Mouse (Mus musculus) limb, embryonic 15.5 days (tissue): ENCODE measurements at regions not wholly inside any gene's neighbourhood (a gene's known extent, or its start where the extent isn't known, plus 50 kb on each side); places are given as distances from the start of the nearest gene placed in this dataset.

ENCODE experiments used
- ATAC-seq: fragments of 200-750 bp; cut with Nextera tagmentation; 2 replicates; pipeline ENCODE4 v1.8.0; 2017; ENCODE audit warnings: low read depth, moderate TSS enrichment; ENCODE audit not compliant: insufficient number of reproducible peaks, low FRiP score, low TSS enrichment
- H3K27ac ChIP-seq: fragments of 300-500 bp; sonication (generic); 2 replicates; pipeline ENCODE4 v1.5.1; 2015; ENCODE audit warnings: moderate library complexity, mild to moderate bottlenecking, inconsistent platforms
- H3K27me3 ChIP-seq: fragments of 300-500 bp; sonication (generic); 2 replicates; pipeline ENCODE4 v1.6.1; 2015; ENCODE audit warnings: inconsistent platforms
- H3K36me3 ChIP-seq: fragments of 300-500 bp; sonication (generic); 2 replicates; pipeline ENCODE4 v1.6.1; 2015; ENCODE audit warnings: inconsistent platforms
- H3K4me1 ChIP-seq: fragments of 300-500 bp; sonication (generic); 2 replicates; pipeline ENCODE4 v1.6.1; 2015; ENCODE audit warnings: inconsistent platforms
- H3K4me2 ChIP-seq: fragments of 300-500 bp; sonication (generic); 2 replicates; pipeline ENCODE4 v1.6.1; 2015; ENCODE audit warnings: mild to moderate bottlenecking, inconsistent platforms
- H3K4me3 ChIP-seq: fragments of 300-500 bp; sonication (generic); 2 replicates; pipeline ENCODE4 v1.5.1; 2015; ENCODE audit warnings: mild to moderate bottlenecking, inconsistent platforms
- H3K9ac ChIP-seq: fragments of 300-500 bp; sonication (generic); 2 replicates; pipeline ENCODE4 v1.6.1; 2015; ENCODE audit warnings: inconsistent platforms
- H3K9me3 ChIP-seq: fragments of 300-500 bp; sonication (generic); 2 replicates; pipeline ENCODE4 v1.6.1; 2016; ENCODE audit warnings: inconsistent platforms
- WGBS: fragments of 180-500 bp; shearing (Covaris S2); methylation state at CpG from one replicate; pipeline ENCODE4 v1.1.7; 2015; 5-methylcytosine and 5-hydroxymethylcytosine counted together

GRCm38 (mm10) chr4:83988314-83988713, 463.0 kb downstream of the Ccdc171 start:
- Histone ChIP-seq H3K27me3 (no peaks in the 10 kb centered on the region), H3K9ac (no peak overlapping the region), H3K4me2 (no peak overlapping the region), H3K36me3 (no peaks in the 10 kb centered on the region), H3K4me1 (peaks cover 51% of the 10 kb centered on the region), H3K9me3 (no peaks in the 10 kb centered on the region), H3K27ac (peak overlapping the region; percentile 87), H3K4me3 (no peak overlapping the region)
- WGBS = 20% methylated on average over 5 of the region's 5 CpGs
- ATAC-seq = peak; percentile 74; the same call in 1 of the 2 replicates

GRCm38 (mm10) chr4:83990126-83990989, 465.0 kb downstream of the Ccdc171 start:
- Histone ChIP-seq H3K9ac (no peak overlapping the region), H3K4me2 (no peak overlapping the region), H3K9me3 (no peaks in the 10 kb centered on the region), H3K27me3 (no peaks in the 10 kb centered on the region), H3K36me3 (no peaks in the 10 kb centered on the region), H3K27ac (peak overlapping the region; percentile 87), H3K4me3 (no peak overlapping the region), H3K4me1 (peaks cover 41% of the 10 kb centered on the region)
- WGBS = 41% methylated on average over 13 of the region's 13 CpGs
- ATAC-seq = peak; percentile 66

GRCm38 (mm10) chr4:83991195-83991594, 465.9 kb downstream of the Ccdc171 start:
- ATAC-seq = no peak
- no peak overlapping the region for H3K4me2 ChIP-seq
- H3K9ac ChIP-seq = no peak overlapping the region
- H3K9me3 ChIP-seq = no peaks in the 10 kb centered on the region
- peak overlapping the region; percentile 87 for H3K27ac ChIP-seq
- H3K36me3 ChIP-seq = no peaks in the 10 kb centered on the region
- no peak overlapping the region for H3K4me3 ChIP-seq
- peaks cover 41% of the 10 kb centered on the region for H3K4me1 ChIP-seq
- H3K27me3 ChIP-seq = no peaks in the 10 kb centered on the region
- 43% methylated on average over 4 of the region's 4 CpGs for WGBS

- Histone ChIP-seq H3K9ac (no peak overlapping the region), H3K36me3 (no peaks in the 10 kb centered on the region), H3K27ac (no peak overlapping the region), H3K4me1 (peaks cover 15% of the 10 kb centered on the region), H3K4me3 (no peak overlapping the region), H3K27me3 (no peaks in the 10 kb centered on the region), H3K9me3 (no peaks in the 10 kb centered on the region), H3K4me2 (no peak overlapping the region)
- 39% methylated on average over 4 of the region's 4 CpGs for WGBS
- no peak for ATAC-seq
Observed at GRCm38 (mm10) chr4:83997079-83997478, 471.7 kb downstream of the Ccdc171 start.

GRCm38 (mm10) chr4:84001645-84002044, 476.3 kb downstream of the Ccdc171 start:
- H3K9me3 ChIP-seq = no peaks in the 10 kb centered on the region
- 48% methylated on average over 7 of the region's 7 CpGs for WGBS
- no peak overlapping the region for H3K9ac ChIP-seq
- peaks cover 19% of the 10 kb centered on the region for H3K4me1 ChIP-seq
- no peak; the same call in 1 of the 2 replicates for ATAC-seq
- no peaks in the 10 kb centered on the region for H3K36me3 ChIP-seq
- H3K4me2 ChIP-seq = no peak overlapping the region
- H3K27me3 ChIP-seq = no peaks in the 10 kb centered on the region
- H3K27ac ChIP-seq = 0 out of 2 replicates have a peak overlapping the region, but pooled peaks have one; percentile 17
- H3K4me3 ChIP-seq = no peak overlapping the region

- Histone ChIP-seq H3K27me3 (no peaks in the 10 kb centered on the region), H3K9ac (no peak overlapping the region), H3K9me3 (no peaks in the 10 kb centered on the region), H3K36me3 (no peaks in the 10 kb centered on the region), H3K4me1 (peaks cover 14% of the 10 kb centered on the region), H3K4me3 (no peak overlapping the region), H3K27ac (no peak overlapping the region), H3K4me2 (no peak overlapping the region)
- WGBS = 53% methylated on average over 7 of the region's 7 CpGs
- ATAC-seq = no peak
Observed at GRCm38 (mm10) chr4:84004055-84004778, 478.9 kb downstream of the Ccdc171 start.

- WGBS = 65% methylated on average over 10 of the region's 10 CpGs
- no peak overlapping the region for H3K4me2 ChIP-seq
- no peak overlapping the region for H3K4me3 ChIP-seq
- H3K27me3 ChIP-seq = no peaks in the 10 kb centered on the region
- no peak for ATAC-seq
- H3K4me1 ChIP-seq = peaks cover 14% of the 10 kb centered on the region
- no peak overlapping the region for H3K9ac ChIP-seq
- H3K9me3 ChIP-seq = no peaks in the 10 kb centered on the region
- H3K27ac ChIP-seq = no peak overlapping the region
- H3K36me3 ChIP-seq = no peaks in the 10 kb centered on the region
Observed at GRCm38 (mm10) chr4:84004786-84005382, 479.5 kb downstream of the Ccdc171 start.

GRCm38 (mm10) chr4:84011941-84012340, 486.6 kb downstream of the Ccdc171 start:
- Histone ChIP-seq H3K4me3 (no peak overlapping the region), H3K27ac (no peak overlapping the region), H3K4me2 (no peak overlapping the region), H3K27me3 (no peaks in the 10 kb centered on the region), H3K4me1 (peaks cover 14% of the 10 kb centered on the region), H3K36me3 (no peaks in the 10 kb centered on the region), H3K9ac (no peak overlapping the region), H3K9me3 (no peaks in the 10 kb centered on the region)
- WGBS = 78% methylated on average over 6 of the region's 6 CpGs
- no peak for ATAC-seq

GRCm38 (mm10) chr4:84015139-84015538, 489.8 kb downstream of the Ccdc171 start:
- ATAC-seq = no peak
- Histone ChIP-seq H3K9ac (no peak overlapping the region), H3K27ac (peak overlapping the region; percentile 28; the same call in 1 of the 2 replicates), H3K4me2 (no peak overlapping the region), H3K27me3 (no peaks in the 10 kb centered on the region), H3K4me1 (peaks cover 44% of the 10 kb centered on the region), H3K36me3 (no peaks in the 10 kb centered on the region), H3K9me3 (no peaks in the 10 kb centered on the region), H3K4me3 (no peak overlapping the region)
- WGBS = 67% methylated on average over 4 of the region's 4 CpGs

GRCm38 (mm10) chr4:84015552-84016169, 490.3 kb downstream of the Ccdc171 start:
- no peak overlapping the region for H3K9ac ChIP-seq
- no peak overlapping the region for H3K4me3 ChIP-seq
- peak; percentile 61 for ATAC-seq
- peak overlapping the region; percentile 67; the same call in 1 of the 2 replicates for H3K27ac ChIP-seq
- H3K4me1 ChIP-seq = peaks cover 48% of the 10 kb centered on the region
- no peak overlapping the region for H3K4me2 ChIP-seq
- 44% methylated on average over 8 of the region's 8 CpGs for WGBS
- no peaks in the 10 kb centered on the region for H3K27me3 ChIP-seq
- H3K36me3 ChIP-seq = no peaks in the 10 kb centered on the region
- no peaks in the 10 kb centered on the region for H3K9me3 ChIP-seq

- 37% methylated on average over 7 of the region's 7 CpGs for WGBS
- Histone ChIP-seq H3K9me3 (no peaks in the 10 kb centered on the region), H3K9ac (no peak overlapping the region), H3K27me3 (no peaks in the 10 kb centered on the region), H3K4me3 (no peak overlapping the region), H3K36me3 (no peaks in the 10 kb centered on the region), H3K4me2 (no peak overlapping the region), H3K27ac (peak overlapping the region; percentile 69), H3K4me1 (peaks cover 50% of the 10 kb centered on the region)
- ATAC-seq = peak; percentile 68
Observed at GRCm38 (mm10) chr4:84018135-84018534, 492.8 kb downstream of the Ccdc171 start.
